Mouse (Mus musculus) c-Kit-negative CD71-positive TER-119-positive erythroid progenitor cells, embryonic 14.5 days (primary cell): ENCODE measurements around the gene Stra6.

ENCODE experiments used
- DNase-seq: peaks from one replicate; pipeline ENCODE4 v3.0.0-alpha.2; 2013; ENCODE audit warnings: low read depth, low spot score

The Stra6 gene

DNA sequence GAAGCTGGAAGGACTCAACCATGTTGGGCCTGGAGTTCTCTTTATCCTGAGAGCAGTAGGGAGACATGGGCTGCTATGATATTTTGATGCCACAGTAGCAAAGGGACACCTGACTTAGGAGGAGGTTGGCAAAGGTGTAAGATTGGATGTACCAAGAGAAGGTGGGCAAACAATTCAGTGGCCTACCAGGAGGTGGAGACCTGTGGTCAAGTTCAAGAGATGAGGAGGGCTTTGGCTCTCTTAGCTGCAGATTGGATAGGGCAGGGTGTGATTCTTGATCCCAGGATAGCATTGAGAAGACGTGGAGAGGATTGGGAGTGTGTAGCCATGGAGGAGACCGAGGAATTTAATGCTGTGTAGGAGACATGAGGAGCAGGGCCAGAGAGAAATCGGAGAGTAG is 30.2 kb downstream of the Stra6 start:
- no peak for DNase-seq

DNA sequence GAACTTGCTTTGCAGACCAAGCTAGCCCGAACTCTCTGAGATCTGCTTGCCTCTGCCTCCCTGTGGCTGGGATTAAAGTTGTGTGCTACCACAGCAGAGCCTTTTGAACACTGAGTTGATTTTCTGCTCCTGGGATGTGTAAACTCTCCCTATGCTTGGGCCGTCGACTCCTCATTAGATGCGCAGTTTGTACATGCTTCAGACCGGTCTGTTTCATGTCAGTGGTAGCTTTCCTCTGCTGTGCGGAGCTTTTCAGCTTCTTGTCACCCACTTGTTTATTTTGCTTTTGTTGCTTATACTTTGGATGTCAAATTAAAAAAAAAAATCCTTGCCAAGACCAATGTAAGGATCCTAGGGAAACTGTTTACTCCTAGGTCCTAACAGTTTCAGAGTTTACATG is 32.4 kb downstream of the Stra6 start:
- DNase-seq: no peak

GRCm38 (mm10) chr9:58096629-58097301 is 33.2 kb downstream of the Stra6 start:
- DNase-seq: no peak

- DNase-seq: no peak
Measured at GRCm38 (mm10) chr9:58099836-58100565, 36.4 kb downstream of the Stra6 start.

DNA sequence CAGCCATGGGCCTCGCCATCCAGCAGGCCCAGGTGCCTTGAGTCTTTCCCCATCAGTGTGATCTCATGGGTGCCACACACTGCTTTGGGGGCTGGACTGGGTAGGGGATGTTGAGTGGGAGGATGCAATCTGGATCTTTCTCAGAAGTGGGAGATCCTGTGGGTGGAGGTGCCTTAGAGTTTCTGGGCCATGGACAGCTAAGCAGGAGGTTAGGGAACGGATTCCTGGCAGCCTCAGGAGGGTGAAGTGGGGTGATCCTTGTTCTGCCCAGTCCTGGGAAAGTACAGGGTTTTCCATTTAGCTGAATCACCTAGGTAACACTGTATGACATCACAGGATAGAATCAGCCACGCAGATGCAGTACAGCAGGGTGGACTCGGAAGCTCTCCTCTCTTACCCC is 38.4 kb downstream of the Stra6 start:
- DNase-seq: no peak

GRCm38 (mm10) chr9:58103647-58104046 is 40.1 kb downstream of the Stra6 start:
- DNase-seq: no peak

DNA sequence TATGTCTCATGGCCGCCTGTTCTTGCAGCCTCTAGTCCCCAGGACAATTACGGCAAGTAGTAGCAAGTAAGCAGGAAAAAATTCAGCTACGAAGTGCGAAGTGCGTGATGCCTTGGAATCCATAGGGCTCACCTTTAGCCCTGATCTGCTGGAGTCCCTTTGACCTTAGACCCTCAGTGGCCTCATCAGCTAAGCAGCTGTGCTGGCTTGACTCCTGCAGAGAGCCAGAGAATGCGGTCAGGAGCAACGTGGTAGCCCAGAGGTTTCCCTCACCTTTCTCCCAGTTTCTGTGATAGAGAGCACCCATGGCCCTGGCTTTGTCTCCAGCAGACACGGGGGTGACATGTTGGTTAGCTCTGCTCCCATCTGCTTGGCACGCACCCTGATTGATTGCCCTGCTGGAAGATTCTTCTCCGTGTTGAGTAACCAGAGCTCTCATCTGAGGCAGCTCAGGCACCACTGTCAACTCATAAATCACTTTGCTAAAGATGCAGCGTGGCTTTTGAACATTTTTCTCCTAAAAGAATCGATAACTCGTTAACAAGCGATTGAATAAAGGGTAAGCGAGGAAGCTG is 42.1 kb downstream of the Stra6 start:
- no peak for DNase-seq

- no peak for DNase-seq
Measured at GRCm38 (mm10) chr9:58107494-58107893, 43.9 kb downstream of the Stra6 start.

DNA sequence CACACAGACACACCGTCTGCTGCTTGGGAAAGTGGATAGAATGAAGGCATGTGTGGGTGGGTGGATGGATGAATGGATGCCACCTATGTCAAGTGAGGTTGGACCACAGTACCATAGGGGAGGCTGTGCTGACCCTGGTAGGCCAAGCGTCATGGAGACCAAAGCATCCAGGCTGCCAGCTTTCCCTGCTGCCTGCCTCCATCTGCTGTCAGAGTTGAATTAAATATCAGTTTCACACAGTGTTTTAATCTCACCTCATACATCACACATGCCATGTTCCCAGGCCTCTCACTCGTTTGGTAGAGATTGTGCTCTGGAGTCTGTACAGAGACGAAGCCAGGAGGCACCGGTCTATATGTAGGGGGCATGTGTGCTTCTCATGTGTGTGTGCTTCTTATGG is 47.2 kb downstream of the Stra6 start:
- no peak for DNase-seq

DNA sequence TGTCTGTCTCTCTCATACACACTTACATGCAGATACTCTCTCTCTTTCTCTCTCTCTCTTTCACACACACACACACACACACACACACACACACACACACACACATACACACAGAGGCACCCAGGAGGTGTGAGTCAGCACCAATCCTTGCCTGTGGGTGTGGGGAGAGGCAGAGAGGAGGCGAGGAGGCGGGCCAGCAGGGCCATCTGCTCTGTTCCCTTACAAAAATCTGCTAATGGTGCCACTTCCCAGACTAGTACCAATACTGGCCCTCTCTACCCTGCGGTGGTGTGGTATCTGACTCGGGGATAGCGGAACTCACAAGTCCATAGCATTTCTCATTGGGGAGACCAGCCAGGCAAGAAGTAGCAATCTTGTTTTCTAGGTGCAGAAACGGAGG is 47.8 kb downstream of the Stra6 start:
- no peak for DNase-seq

GRCm38 (mm10) chr9:58112321-58112751 is 48.7 kb downstream of the Stra6 start:
- DNase-seq: no peak

GRCm38 (mm10) chr9:58112866-58113278 is 49.3 kb downstream of the Stra6 start:
- DNase-seq: no peak

GRCm38 (mm10) chr9:58113279-58113884 is 49.8 kb downstream of the Stra6 start:
- DNase-seq: no peak

DNA sequence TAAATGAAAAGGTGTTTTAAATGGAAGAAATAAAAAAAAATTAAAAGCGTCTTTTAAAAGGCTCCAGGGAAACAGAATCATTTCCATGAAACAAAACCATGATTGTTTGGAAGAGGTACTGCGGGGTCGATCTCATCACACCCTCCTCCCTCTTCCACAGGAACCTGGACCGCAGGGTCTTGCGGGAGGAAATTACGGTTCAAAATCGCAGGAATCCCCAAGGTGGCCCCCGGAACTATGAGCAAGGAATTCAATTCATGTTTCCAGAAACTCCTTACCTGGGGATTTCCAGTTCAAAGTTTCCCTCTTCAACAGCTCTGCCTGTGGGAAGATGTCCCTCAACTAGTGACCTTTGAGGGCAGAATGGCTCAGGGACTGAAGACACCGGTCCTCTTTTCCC is 50.4 kb downstream of the Stra6 start:
- DNase-seq: no peak

DNA sequence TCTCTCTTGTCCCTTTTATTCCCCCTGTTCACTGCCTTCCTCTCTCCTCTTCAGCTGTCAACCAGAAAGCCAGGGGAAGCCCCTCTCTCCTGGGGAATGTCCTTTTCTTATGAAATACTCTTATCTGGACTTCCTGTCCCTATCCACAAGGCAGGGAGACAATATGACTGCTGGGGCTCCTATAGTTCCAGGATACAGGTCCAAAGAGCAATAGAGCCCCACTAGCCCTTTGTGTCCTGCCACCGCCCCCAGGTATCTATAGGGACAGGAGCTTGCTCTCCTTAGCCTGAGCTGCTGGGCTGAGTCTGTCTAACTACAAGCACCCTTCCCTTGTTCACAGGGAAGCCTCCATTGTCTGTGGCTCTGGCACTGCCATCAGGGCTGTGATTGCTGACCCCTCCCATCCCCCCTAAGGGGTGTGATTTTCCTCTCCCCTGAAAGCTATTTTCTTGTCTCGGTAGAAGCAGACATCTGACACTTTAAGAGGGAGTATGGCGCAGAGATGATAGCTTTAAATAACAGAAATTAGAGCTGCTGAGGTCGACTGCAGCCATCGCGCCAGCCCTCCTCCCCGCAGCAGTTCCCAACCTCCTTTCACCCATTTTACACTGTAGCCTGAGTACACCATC is 51.8 kb downstream of the Stra6 start:
- no peak for DNase-seq

DNA sequence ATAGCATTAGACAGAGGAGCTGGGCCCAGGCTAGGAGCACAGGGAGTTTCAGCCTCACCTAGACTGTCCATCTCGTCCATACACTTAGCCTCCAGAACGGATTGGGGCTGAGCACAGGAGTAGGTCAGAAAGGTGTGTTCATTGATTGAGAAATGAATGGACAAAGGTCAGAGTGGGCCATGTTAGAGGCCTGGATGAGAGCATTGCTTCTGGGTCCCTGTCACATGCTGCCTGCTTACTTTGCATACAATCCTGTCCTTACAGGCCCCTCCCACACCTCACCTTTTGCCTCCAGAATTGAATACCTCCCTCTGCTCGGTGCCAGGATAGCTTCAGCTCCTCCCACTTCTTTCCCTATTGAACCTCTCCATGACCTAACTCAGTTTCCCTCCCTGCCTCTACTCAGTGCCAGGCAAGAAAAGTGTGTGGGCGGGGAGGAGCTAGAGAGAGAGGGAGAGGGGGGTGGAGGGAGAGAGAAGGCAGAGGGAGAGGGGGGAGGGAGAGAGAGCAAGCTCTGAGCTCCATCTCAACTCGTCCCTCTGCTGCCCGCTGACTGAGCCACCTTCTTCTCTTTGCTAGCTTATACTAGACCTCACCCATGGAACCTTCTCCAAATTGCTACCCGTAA is 52.5 kb downstream of the Stra6 start:
- no peak for DNase-seq

GRCm38 (mm10) chr9:58118671-58119070 is 55.1 kb downstream of the Stra6 start, which contains the start of gene Ccdc33:
TSS of gene Ccdc33 (minus strand) at chr9:58118823.
- DNase-seq: no peak

DNA sequence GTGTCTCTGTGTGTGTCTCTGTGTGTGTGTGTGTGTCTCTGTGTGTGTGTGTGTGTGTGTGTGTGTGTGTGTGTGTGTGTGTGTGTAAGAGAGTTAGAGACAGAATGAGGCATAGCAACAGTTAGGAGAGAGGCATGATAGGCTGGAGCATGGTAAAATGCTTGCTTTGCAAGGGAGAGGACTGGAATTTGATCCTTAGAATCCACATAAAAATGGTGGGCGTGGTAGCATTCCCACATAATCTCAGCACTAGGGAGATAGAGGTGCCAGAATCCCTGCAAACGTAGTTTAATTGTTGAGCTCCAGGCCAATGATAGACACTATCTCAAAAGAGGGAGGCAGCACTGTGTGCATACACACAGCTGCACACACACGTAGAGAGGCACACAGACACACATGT is 61.5 kb downstream of the Stra6 start:
- DNase-seq: no peak

DNA sequence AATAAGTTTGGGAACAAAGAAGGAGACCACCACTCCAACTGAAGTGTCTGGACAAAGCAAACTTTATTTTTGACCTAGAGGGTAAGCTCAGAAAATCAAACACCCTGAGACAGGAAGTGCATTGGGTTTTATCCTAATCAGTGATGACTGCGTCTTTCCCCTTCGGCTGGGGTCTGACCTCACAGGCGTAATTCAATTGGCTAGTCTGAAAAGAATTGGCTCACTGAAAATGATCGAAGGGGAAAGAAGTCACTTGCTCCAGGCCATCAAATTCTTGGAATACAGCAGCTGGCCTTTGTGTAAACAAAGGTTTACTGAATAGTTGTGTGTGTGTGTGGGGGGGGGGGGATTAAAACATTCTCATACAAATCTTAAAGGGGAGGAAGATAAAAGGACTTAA is 62.2 kb downstream of the Stra6 start:
- no peak for DNase-seq

- DNase-seq: no peak
Measured at GRCm38 (mm10) chr9:58128926-58129413, 65.4 kb downstream of the Stra6 start.

DNA sequence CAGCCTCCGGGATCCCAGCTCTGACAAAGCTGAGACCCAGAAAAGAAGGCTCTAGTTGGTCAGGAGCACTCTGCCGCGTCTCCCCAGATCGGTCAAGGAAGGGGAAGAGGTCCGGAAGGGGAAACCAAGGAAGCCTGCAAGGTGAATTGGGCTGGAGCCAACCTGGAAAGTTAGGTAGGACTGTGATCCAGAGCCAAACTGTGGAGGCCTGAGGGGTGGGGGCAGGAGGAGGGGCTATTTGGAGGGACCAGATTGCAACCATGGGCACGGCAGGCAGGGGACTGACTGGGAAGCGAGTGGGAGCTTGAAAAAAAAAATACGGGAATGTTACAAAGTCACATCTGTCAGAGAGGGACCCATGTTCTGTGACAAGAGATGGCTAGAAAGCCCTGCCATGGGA is 65.9 kb downstream of the Stra6 start:
- DNase-seq: no peak
